Mouse (Mus musculus) forebrain, postnatal 0 days (tissue): ENCODE data around the gene Brms1. TPM values are rescaled to one million over a fixed set of nuclear protein-coding genes. Genes with fewer than 3 reads are reported as not detected.

Source experiments
- ATAC-seq: fragments of 200-750 bp; cut with Nextera tagmentation; 2 replicates; pipeline ENCODE4 v1.8.0; 2017; ENCODE audit warnings: mild to moderate bottlenecking, moderate library complexity
- DNase-seq: peaks from one replicate; pipeline ENCODE4 v3.0.0-alpha.2; 2015
- H3K27ac ChIP-seq: fragments of 300-500 bp; sonication (generic); 2 replicates; pipeline ENCODE4 v1.5.1; 2014; ENCODE audit warnings: low read depth, mild to moderate bottlenecking, antibody characterized with exemption, low read length, moderate library complexity, mixed read lengths
- H3K27me3 ChIP-seq: fragments of 300-500 bp; sonication (generic); 2 replicates; pipeline ENCODE4 v1.6.1; 2014; ENCODE audit warnings: mild to moderate bottlenecking, low read length, mixed read lengths; ENCODE audit not compliant: insufficient read depth
- H3K36me3 ChIP-seq: fragments of 300-500 bp; sonication (generic); 2 replicates; pipeline ENCODE4 v1.6.1; 2014; ENCODE audit warnings: mild to moderate bottlenecking, moderate library complexity; ENCODE audit not compliant: insufficient read depth
- H3K4me1 ChIP-seq: fragments of 300-500 bp; sonication (generic); 2 replicates; pipeline ENCODE4 v1.6.1; 2014; ENCODE audit warnings: antibody characterized with exemption; ENCODE audit not compliant: insufficient read depth
- H3K4me2 ChIP-seq: fragments of 300-500 bp; sonication (generic); 2 replicates; pipeline ENCODE4 v1.6.1; 2014; ENCODE audit warnings: low read depth, mild to moderate bottlenecking, moderate library complexity
- H3K4me3 ChIP-seq: fragments of 300-500 bp; sonication (generic); 2 replicates; pipeline ENCODE4 v1.5.1; 2014; ENCODE audit warnings: low read depth, low read length, mixed read lengths
- H3K9ac ChIP-seq: fragments of 300-500 bp; sonication (generic); 2 replicates; pipeline ENCODE4 v1.6.1; 2014; ENCODE audit warnings: mild to moderate bottlenecking
- H3K9me3 ChIP-seq: fragments of 300-500 bp; sonication (generic); 2 replicates; pipeline ENCODE4 v1.6.1; 2016; ENCODE audit warnings: low read length
- CTCF ChIP-seq: sonication (generic); IDR thresholded peaks from 2 replicates; pipeline ENCODE4 v1.5.1; 2016; ENCODE audit warnings: antibody characterized with exemption, control low read depth, low read depth
- WGBS: fragments of 180-500 bp; shearing (Covaris S2); extraction: QIAGEN DNeasy Blood & Tissue Kit; methylation state at CpG from one replicate; pipeline ENCODE4 v1.1.7; 2014; 5-methylcytosine and 5-hydroxymethylcytosine counted together
- polyA plus RNA-seq: library from polyadenylated mRNA; unstranded; fragments of >200 nt; fragmentation: Nextera tagmentation; extraction: Ambion mirVana; gene quantifications from 2 replicates; pipeline ENCODE4 v1.2.1, GENCODE M21; 2015
- total RNA-seq: library from RNA; depleted of rRNA; stranded (reverse); fragments of >200 nt; gene quantifications from 2 replicates; pipeline ENCODE4 v1.2.3, GENCODE M21; 2014

Gene Brms1
- total and polyA plus RNA-seq, 2 experiments from 2014 or later, result 15.5 to 27.6 TPM

- ATAC-seq (no peak), DNase-seq (no peak)
- Histone ChIP-seq H3K36me3 (peaks cover 30% of the 10 kb centered on the region), H3K4me3 (peak overlapping the region; percentile 77; the same call in 1 of the 2 replicates), H3K27me3 (peaks cover 9% of the 10 kb centered on the region), H3K9ac (peak overlapping the region; percentile 68; the same call in 1 of the 2 replicates), H3K9me3 (no peaks in the 10 kb centered on the region), H3K4me1 (peaks cover 15% of the 10 kb centered on the region), H3K4me2 (peak overlapping the region; percentile 88), H3K27ac (no peak overlapping the region)
- no peak for TF ChIP-seq CTCF
- WGBS, result 88% methylated on average over 4 of the region's 4 CpGs
Observed at GRCm38 (mm10) chr19:5089324-5089723, 48.2 kb downstream of the Brms1 start.

GRCm38 (mm10) chr19:5092083-5092482, 50.9 kb downstream of the Brms1 start:
- no peak for TF ChIP-seq CTCF

GRCm38 (mm10) chr19:5093481-5094242, 52.5 kb downstream of the Brms1 start:
- Histone ChIP-seq H3K27me3 (no peaks in the 10 kb centered on the region), H3K4me2 (peak overlapping the region; percentile 74), H3K36me3 (peaks cover 30% of the 10 kb centered on the region), H3K9me3 (no peaks in the 10 kb centered on the region), H3K27ac (peak overlapping the region; percentile 97; the same call in 1 of the 2 replicates), H3K9ac (peak overlapping the region; percentile 15; the same call in 1 of the 2 replicates), H3K4me1 (peaks cover 37% of the 10 kb centered on the region), H3K4me3 (peak overlapping the region; percentile 10; the same call in 1 of the 2 replicates)
- DNase-seq (no peak), ATAC-seq (no peak)
- WGBS, result 68% methylated on average over 12 of the region's 12 CpGs
- TF ChIP-seq CTCF, result no peak

More at GRCm38 (mm10) chr19:5092083-5092482, 50.9 kb downstream of the Brms1 start:
- DNase-seq (no peak), ATAC-seq (no peak)
- Histone ChIP-seq H3K36me3 (peaks cover 30% of the 10 kb centered on the region), H3K27ac (no peak overlapping the region), H3K9me3 (no peaks in the 10 kb centered on the region), H3K9ac (no peak overlapping the region), H3K4me1 (peaks cover 34% of the 10 kb centered on the region), H3K4me3 (no peak overlapping the region), H3K4me2 (no peak overlapping the region), H3K27me3 (no peaks in the 10 kb centered on the region)
- whole genome bisulfite sequencing, result 89% methylated on average over 10 of the region's 10 CpGs

GRCm38 (mm10) chr19:5094243-5094632, 53.1 kb downstream of the Brms1 start:
- 4% methylated on average over 20 of the region's 21 CpGs for WGBS
- H3K36me3 ChIP-seq, result peaks cover 30% of the 10 kb centered on the region
- no peaks in the 10 kb centered on the region for H3K9me3 ChIP-seq
- ATAC-seq (peak; percentile 86), DNase-seq (peak; percentile 97)
- H3K27me3 ChIP-seq, result no peaks in the 10 kb centered on the region
- peak overlapping the region; percentile 97 for H3K27ac ChIP-seq
- peak overlapping the region; percentile 94 for H3K4me3 ChIP-seq
- TF ChIP-seq CTCF, result peak; percentile 92
- H3K4me2 ChIP-seq, result peak overlapping the region; percentile 74
- peaks cover 38% of the 10 kb centered on the region for H3K4me1 ChIP-seq
- H3K9ac ChIP-seq, result peak overlapping the region; percentile 99

DNA sequence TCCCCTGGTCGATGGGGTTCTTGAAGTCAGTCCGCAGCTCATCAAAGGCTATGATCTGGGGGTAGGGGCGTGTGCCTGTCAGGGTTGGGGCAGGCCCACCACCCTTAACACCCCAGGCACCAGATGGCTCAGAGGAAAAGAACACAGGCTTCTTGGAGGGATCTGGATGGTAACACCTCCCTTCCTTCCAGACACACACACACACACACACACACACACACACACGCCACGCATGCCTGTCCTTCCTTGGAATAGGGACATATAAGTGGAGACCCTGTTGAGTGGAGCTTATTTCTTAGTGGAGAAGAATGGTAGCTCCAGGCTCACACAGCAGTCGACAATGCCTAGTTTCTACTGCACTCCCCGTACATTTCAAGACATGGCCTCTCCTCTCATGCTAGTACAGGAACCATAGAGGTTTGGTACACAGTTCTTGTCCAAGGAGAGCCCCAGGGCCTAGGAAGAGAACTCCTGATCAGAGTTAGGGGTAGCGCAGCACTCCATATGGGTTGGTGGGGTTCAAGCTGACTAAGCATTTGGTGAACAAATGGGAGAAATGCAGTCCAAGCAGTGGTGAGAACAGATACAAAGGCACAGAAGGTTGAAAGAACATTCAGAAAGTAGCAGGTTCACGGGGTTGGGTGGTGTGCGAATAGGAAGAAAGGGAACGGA, 53.7 kb downstream of the Brms1 start:
- Histone ChIP-seq H3K4me3 (peak overlapping the region; percentile 94), H3K27me3 (no peaks in the 10 kb centered on the region), H3K36me3 (peaks cover 31% of the 10 kb centered on the region), H3K9me3 (no peaks in the 10 kb centered on the region), H3K9ac (peak overlapping the region; percentile 99), H3K4me1 (peaks cover 38% of the 10 kb centered on the region), H3K27ac (peak overlapping the region; percentile 97), H3K4me2 (peak overlapping the region; percentile 74)
- DNase-seq (peak; percentile 73), ATAC-seq (peak; percentile 26)
- WGBS, result 17% methylated on average over 11 of the region's 11 CpGs
- no peak for TF ChIP-seq CTCF

DNA sequence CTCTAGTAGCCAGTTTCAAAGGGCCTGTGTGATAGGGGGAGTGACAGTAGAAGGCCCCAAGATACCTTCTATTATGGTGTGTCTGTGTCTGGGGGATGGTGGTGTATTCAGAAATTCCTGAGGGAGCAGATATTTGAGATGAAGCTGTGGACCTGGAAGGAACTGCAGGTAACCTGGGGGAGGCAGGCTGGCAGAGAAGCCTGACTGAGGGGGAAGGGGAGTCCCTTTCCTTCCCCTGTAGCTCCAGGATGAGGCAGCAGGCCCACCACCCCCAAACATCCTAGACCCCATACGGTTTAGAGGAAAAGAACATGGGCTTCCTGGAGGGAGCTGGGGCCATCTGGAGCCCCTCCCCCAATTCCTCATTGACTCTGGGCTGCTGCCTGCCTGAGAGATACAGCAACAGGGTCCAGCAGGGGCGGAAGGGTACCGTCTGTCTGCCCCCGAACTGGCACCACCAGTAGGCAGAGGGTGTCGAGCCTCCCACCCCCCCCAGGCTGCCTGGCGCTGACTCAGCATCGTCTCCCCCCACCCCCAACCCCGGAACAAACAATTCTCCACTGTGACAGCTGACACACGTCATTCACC, 54.8 kb downstream of the Brms1 start:
- Histone ChIP-seq H3K27me3 (no peaks in the 10 kb centered on the region), H3K4me2 (peak overlapping the region; percentile 74), H3K36me3 (peaks cover 37% of the 10 kb centered on the region), H3K9me3 (no peaks in the 10 kb centered on the region), H3K9ac (peak overlapping the region; percentile 99), H3K27ac (peak overlapping the region; percentile 97), H3K4me3 (peak overlapping the region; percentile 94), H3K4me1 (peaks cover 38% of the 10 kb centered on the region)
- TF ChIP-seq CTCF, result no peak
- WGBS, result 5% methylated on average over 9 of the region's 9 CpGs
- no peak for DNase-seq
- no peak for ATAC-seq
